Mouse (Mus musculus) forebrain, embryonic 14.5 days (tissue): ENCODE results near the gene Hltf. TPM values are rescaled to one million over a fixed set of nuclear protein-coding genes. Genes with fewer than 3 reads are reported as not detected.

ENCODE experiments used
- ATAC-seq: fragments of 200-750 bp; cut with Nextera tagmentation; 2 replicates; pipeline ENCODE4 v1.8.0; 2017; ENCODE audit warnings: mild to moderate bottlenecking, moderate library complexity
- DNase-seq: peaks from one replicate; pipeline ENCODE4 v3.0.0-alpha.2; 2015; ENCODE audit warnings: low spot score
- H3K27ac ChIP-seq: fragments of 300-500 bp; sonication (generic); 2 replicates; pipeline ENCODE4 v1.5.1; 2014; ENCODE audit warnings: low read depth, mild to moderate bottlenecking, control low read depth, low read length, moderate library complexity
- H3K27me3 ChIP-seq: fragments of 300-500 bp; sonication (generic); replicated peaks from 2 replicates; pipeline ENCODE4 v1.6.1; 2014; ENCODE audit warnings: low read length, control low read depth, mixed read lengths; ENCODE audit not compliant: control insufficient read depth, insufficient read depth
- H3K36me3 ChIP-seq: fragments of 300-500 bp; sonication (generic); 2 replicates; pipeline ENCODE4 v1.6.1; 2014; ENCODE audit warnings: low read length, control low read depth; ENCODE audit not compliant: control insufficient read depth, insufficient read depth
- H3K4me1 ChIP-seq: fragments of 300-500 bp; sonication (generic); 2 replicates; pipeline ENCODE4 v1.6.1; 2014; ENCODE audit warnings: antibody characterized with exemption, low read length, control low read depth; ENCODE audit not compliant: control insufficient read depth, insufficient read depth
- H3K4me2 ChIP-seq: fragments of 300-500 bp; sonication (generic); 2 replicates; pipeline ENCODE4 v1.6.1; 2014; ENCODE audit warnings: mild to moderate bottlenecking, control low read depth, low read length
- H3K4me3 ChIP-seq: fragments of 300-500 bp; sonication (generic); 2 replicates; pipeline ENCODE4 v1.5.1; 2014; ENCODE audit warnings: low read depth, low read length, control low read depth
- H3K9ac ChIP-seq: fragments of 300-500 bp; sonication (generic); 2 replicates; pipeline ENCODE4 v1.6.1; 2014; ENCODE audit warnings: mild to moderate bottlenecking, low read length, control low read depth, moderate library complexity
- H3K9me3 ChIP-seq: fragments of 300-500 bp; sonication (generic); replicated peaks from 2 replicates; pipeline ENCODE4 v1.6.1; 2016; ENCODE audit warnings: low read length, control low read depth, mixed read lengths; ENCODE audit not compliant: control insufficient read depth
- WGBS: fragments of 180-500 bp; shearing (Covaris S2); extraction: QIAGEN DNeasy Blood & Tissue Kit; methylation state at CpG from one replicate; pipeline ENCODE4 v1.1.7; 2014; 5-methylcytosine and 5-hydroxymethylcytosine counted together
- polyA plus RNA-seq: library from polyadenylated mRNA; unstranded; fragments of >200 nt; fragmentation: Nextera tagmentation; extraction: Ambion mirVana; gene quantifications from 2 replicates; pipeline ENCODE4 v1.2.1, GENCODE M21; 2014

Gene Hltf
- polyA plus RNA-seq, 1 experiment from 2014 or later: 27.6 TPM

DNA sequence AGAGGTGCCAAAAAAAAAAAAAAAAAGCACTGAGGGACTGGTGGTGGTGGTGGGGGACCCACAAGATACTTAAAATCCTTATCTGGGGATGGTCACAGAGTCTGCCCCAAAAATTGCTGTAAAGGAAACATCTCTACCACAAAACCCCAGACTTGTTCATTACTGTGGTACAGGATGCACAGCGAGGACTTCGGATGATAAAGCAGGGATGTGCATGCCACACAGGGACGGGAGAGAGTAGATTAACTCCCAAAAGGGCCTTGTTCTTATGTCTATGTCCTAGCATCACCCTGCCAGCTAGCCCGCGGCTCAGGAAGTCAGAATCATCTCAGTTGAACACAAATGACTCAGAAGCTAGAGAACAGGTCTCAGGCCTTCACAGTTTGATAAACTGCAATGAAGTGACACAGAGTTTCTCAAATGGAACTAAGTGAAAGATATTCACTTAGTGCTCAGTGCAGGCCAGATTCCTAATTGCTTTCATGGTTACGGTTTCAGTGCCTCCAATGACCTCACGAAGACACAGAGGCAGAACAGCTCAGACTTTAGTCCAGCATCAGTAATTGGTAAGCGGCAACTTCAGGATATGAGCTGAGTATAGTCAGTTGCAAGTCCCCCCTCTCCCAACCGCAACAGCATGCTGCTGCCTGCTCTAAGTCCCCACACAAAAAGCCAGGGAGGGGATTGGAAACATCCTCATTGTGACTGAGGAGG is 79.4 kb downstream of the Hltf start:
- 91% methylated on average over 9 of the region's 9 CpGs for WGBS
- no peak overlapping the region for H3K9ac ChIP-seq
- H3K9me3 ChIP-seq: no peaks in the 10 kb centered on the region
- no peaks in the 10 kb centered on the region for H3K27me3 ChIP-seq
- DNase-seq: no peak
- no peak overlapping the region for H3K4me3 ChIP-seq
- no peaks in the 10 kb centered on the region for H3K4me1 ChIP-seq
- no peak for ATAC-seq
- no peaks in the 10 kb centered on the region for H3K36me3 ChIP-seq
- no peak overlapping the region for H3K27ac ChIP-seq
- H3K4me2 ChIP-seq: no peak overlapping the region

DNA sequence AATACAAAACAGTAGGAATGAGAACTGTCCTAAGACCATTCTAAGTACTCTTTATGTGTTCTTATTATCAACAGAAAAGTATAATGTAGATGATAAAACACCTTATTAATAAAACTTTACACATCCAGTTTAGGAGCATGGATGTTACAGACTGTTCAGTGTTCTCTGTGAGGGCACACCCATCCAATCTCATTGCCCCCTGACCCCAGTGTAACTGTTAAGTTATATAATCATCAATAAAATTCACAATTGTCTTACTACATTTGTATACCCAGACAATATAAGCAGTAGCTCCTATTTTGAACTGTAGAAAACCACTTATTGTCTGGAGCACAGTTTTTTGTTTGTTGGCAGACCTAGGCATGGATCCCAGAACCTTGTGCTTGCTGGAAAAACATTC is 83.6 kb downstream of the Hltf start:
- Histone ChIP-seq H3K9me3 (no peaks in the 10 kb centered on the region), H3K4me1 (no peaks in the 10 kb centered on the region), H3K4me2 (no peak overlapping the region), H3K27ac (no peak overlapping the region), H3K4me3 (no peak overlapping the region), H3K27me3 (no peaks in the 10 kb centered on the region), H3K9ac (no peak overlapping the region), H3K36me3 (no peaks in the 10 kb centered on the region)
- ATAC-seq (no peak), DNase-seq (no peak)

DNA sequence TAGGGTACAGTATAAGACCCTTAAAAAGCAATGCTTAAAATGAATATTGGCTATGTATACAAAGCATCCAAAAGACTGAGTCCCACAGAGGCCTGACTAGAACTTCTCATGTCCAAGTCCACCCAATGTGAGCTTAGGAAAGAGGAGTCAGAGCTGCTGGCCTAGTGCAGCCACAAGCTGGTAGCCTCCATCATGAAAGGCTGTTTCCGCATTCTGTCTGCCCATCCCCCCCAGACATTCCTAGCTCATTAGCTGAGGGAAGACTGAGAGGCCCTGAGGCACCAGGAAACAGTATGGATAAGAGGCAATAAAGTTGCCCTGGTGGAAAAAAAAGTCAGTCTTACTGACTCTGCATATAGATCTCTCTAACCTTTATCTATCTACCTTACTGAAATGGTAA is 84.1 kb downstream of the Hltf start:
- DNase-seq: no peak
- H3K36me3 ChIP-seq: no peaks in the 10 kb centered on the region
- no peak overlapping the region for H3K4me2 ChIP-seq
- H3K4me1 ChIP-seq: no peaks in the 10 kb centered on the region
- no peak overlapping the region for H3K27ac ChIP-seq
- H3K27me3 ChIP-seq: no peaks in the 10 kb centered on the region
- H3K9ac ChIP-seq: no peak overlapping the region
- H3K4me3 ChIP-seq: no peak overlapping the region
- no peak for ATAC-seq
- H3K9me3 ChIP-seq: no peaks in the 10 kb centered on the region
- WGBS: 19% methylated on average over 1 of the region's 1 CpGs

DNA sequence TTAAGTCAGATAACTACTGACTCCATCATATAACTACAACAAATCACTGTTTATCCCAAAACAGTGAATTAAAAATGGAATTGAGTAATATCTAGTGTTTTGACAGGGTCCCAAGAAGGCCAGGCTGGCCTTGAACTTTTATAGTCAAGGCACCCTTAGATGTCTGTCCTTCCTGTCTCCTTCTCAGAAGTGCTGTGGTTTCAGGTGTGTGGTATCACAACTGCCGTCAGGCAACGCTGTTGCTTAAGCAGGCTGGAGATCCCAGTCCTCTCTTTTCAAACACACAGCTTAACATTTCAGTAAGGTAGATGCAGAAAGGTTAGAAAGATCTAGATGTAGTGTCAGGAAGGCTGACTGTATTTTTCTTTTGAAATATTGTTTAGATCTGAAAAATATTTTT is 84.5 kb downstream of the Hltf start:
- no peak for DNase-seq
- Histone ChIP-seq H3K36me3 (no peaks in the 10 kb centered on the region), H3K9ac (no peak overlapping the region), H3K27me3 (no peaks in the 10 kb centered on the region), H3K4me3 (no peak overlapping the region), H3K9me3 (no peaks in the 10 kb centered on the region), H3K4me2 (no peak overlapping the region), H3K27ac (no peak overlapping the region), H3K4me1 (no peaks in the 10 kb centered on the region)
- ATAC-seq: no peak
- 86% methylated on average over 2 of the region's 2 CpGs for WGBS

DNA sequence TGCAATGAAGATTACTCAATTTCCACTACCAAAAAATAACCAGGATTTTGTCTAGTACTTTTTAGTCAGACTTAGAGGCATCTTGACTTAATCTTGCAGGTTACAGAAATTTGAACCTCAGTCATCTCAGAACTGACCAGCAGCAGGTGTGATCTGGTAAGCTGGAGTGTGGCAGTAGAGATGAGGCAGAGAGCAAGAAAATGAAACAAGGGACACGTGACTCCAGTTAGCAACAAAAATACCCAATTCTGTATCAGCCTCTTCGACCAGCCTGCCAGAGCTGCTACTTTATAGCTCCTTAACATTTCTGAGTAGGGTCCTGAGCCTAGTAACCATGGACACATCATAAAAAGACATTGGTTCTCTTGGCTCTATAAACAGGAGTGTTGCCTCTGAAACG is 85.0 kb downstream of the Hltf start:
- no peak overlapping the region for H3K4me3 ChIP-seq
- no peaks in the 10 kb centered on the region for H3K9me3 ChIP-seq
- H3K27me3 ChIP-seq: no peaks in the 10 kb centered on the region
- no peaks in the 10 kb centered on the region for H3K36me3 ChIP-seq
- ATAC-seq: no peak
- WGBS: 85% methylated on average over 3 of the region's 3 CpGs
- H3K27ac ChIP-seq: no peak overlapping the region
- no peak for DNase-seq
- H3K4me2 ChIP-seq: no peak overlapping the region
- no peaks in the 10 kb centered on the region for H3K4me1 ChIP-seq
- H3K9ac ChIP-seq: no peak overlapping the region

DNA sequence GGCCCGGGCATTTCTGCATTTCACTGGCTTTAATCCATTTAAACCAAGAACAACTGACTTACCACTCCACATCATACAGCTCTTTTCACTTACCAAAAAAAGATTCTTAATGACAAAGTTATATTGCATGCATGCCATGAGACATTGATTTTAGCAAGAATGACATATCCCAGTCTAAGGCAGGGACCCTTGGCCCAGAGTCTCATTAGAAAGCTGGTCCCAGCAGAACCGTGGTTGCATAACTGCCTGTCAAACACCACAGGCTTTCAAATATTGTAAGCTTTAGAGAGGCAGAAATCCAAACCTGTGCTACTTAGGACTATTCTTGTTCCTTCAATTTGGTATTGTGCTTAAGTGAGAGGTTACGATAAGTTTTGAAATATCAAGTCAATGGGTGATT is 86.1 kb downstream of the Hltf start:
- 54% methylated on average over 3 of the region's 3 CpGs for WGBS
- no peak overlapping the region for H3K27ac ChIP-seq
- no peak for ATAC-seq
- H3K9me3 ChIP-seq: no peaks in the 10 kb centered on the region
- no peaks in the 10 kb centered on the region for H3K36me3 ChIP-seq
- no peak overlapping the region for H3K4me3 ChIP-seq
- no peak overlapping the region for H3K9ac ChIP-seq
- no peak for DNase-seq
- H3K27me3 ChIP-seq: no peaks in the 10 kb centered on the region
- H3K4me2 ChIP-seq: no peak overlapping the region
- H3K4me1 ChIP-seq: no peaks in the 10 kb centered on the region

DNA sequence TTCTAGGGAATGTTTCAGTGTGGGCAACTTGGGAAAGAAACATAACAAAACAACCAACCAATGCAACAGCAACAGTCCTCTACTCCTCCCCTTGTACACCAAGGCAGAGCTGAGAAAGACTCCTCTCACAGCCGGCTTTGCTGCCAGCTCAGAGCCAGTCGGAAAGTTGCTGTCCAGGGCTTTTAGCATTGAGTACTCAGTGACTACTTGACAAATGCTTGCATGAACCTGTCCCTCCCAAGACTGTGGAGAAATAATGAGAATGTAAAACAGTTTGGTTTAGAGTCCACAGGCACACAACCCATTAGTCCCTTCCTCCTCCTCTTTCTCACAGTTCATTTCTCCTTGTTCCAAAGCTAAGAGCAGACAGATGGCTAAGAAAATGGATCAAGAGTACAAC is 86.8 kb downstream of the Hltf start:
- no peaks in the 10 kb centered on the region for H3K9me3 ChIP-seq
- no peak overlapping the region for H3K9ac ChIP-seq
- no peaks in the 10 kb centered on the region for H3K27me3 ChIP-seq
- H3K4me3 ChIP-seq: no peak overlapping the region
- H3K4me1 ChIP-seq: no peaks in the 10 kb centered on the region
- H3K4me2 ChIP-seq: no peak overlapping the region
- no peaks in the 10 kb centered on the region for H3K36me3 ChIP-seq
- 10% methylated on average over 2 of the region's 2 CpGs for WGBS
- ATAC-seq (no peak), DNase-seq (no peak)
- H3K27ac ChIP-seq: no peak overlapping the region

DNA sequence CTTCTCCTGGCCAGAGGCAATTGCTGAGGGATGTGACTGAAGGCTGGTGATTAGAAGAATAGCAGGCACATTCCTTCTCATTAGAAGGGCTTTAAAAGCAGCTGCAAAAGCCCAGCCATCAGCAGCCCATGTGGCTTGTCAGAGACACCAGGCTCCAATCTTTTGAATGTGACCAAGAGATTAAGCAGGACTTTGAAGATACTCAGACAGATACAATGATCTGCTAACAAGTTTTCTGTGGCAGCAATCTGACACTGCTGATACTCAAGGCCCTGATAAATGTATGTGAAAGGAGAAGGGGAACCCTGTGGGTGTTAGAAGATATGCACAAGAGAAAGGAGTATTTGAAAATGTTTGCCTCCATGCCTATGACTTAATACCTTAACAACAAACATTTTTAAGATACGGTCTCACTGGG is 88.1 kb downstream of the Hltf start:
- Histone ChIP-seq H3K4me3 (no peak overlapping the region), H3K36me3 (no peaks in the 10 kb centered on the region), H3K4me1 (no peaks in the 10 kb centered on the region), H3K27me3 (no peaks in the 10 kb centered on the region), H3K4me2 (no peak overlapping the region), H3K27ac (no peak overlapping the region), H3K9me3 (no peaks in the 10 kb centered on the region), H3K9ac (no peak overlapping the region)
- ATAC-seq (no peak), DNase-seq (no peak)
- 15% methylated on average over 1 of the region's 1 CpGs for WGBS

DNA sequence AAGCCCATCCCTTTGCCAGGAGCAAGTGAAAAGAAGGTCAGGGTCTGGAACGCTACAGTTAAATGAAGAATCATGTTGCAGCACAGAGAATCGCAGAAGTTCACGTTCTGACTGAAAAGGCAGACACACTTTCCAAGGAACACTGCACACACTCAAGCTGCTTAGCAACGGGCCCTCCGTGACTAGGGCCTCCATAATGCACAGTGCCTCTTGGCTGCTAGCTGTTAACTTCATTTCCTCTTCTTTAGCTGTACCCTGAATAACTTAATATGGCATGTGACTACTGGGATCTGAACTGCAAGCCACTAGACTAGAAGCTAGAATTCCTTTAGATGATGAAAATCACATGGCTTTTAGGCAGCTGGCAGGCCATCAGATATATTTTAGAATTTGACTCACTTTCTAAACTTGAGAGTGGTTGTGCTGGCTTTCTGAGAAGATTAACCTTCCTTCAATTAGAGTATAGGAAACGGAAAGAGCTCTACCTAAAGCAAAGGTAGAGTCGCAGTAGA is 89.3 kb downstream of the Hltf start:
- no peaks in the 10 kb centered on the region for H3K4me1 ChIP-seq
- 58% methylated on average over 7 of the region's 7 CpGs for WGBS
- H3K36me3 ChIP-seq: no peaks in the 10 kb centered on the region
- H3K27me3 ChIP-seq: no peaks in the 10 kb centered on the region
- no peak overlapping the region for H3K27ac ChIP-seq
- H3K4me2 ChIP-seq: no peak overlapping the region
- H3K4me3 ChIP-seq: no peak overlapping the region
- no peak overlapping the region for H3K9ac ChIP-seq
- ATAC-seq: peak; percentile 37; the same call in 1 of the 2 replicates
- peak; percentile 20 for DNase-seq
- H3K9me3 ChIP-seq: no peaks in the 10 kb centered on the region
